Mouse (Mus musculus) yolk sac, embryonic 10.5 days (tissue): ENCODE measurements around the gene Lysmd1.

Experiments
- DNase-seq: peaks from one replicate; pipeline ENCODE4 v3.0.0-alpha.2; 2017; ENCODE audit warnings: low spot score

Gene Lysmd1

GRCm38 (mm10) chr3:95136336-95136735 is 2.4 kb downstream of the Lysmd1 start:
- no peak for DNase-seq

DNA sequence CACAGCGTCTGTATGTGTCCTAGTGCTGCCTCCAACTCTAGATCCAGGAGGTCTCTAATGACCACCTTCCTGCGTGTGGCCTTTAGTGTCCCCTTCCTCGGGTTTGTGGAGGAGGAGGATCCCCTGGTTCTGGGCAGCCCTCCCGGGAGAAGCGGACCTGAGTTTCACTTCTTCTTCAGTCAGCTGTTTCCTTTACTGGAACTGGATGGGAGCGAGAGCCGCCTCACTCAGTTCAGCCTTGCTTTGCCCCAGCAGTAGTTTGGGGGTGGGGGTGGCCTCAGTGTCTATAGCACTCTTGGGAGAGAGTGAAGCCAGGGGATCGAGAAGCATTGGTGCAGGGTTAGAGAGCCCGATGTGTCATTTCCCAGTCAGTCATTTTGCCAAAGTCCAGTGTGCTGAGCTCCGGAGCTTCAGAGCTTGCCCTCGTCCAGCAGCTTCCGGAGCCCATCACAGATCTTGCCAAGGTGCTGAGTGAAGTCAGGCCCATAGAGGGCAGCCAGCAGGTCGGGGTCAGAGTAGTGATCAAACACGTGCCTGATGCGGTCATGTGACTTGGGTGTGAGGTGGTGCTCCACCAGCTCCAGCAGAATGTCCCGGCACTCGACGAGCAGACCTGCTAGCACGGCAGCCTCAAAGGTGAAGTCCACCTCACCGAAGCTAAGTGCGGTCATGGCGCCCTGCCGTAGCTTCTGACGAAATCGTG is 5.8 kb downstream of the Lysmd1 start:
- DNase-seq, result peak; percentile 66

DNA sequence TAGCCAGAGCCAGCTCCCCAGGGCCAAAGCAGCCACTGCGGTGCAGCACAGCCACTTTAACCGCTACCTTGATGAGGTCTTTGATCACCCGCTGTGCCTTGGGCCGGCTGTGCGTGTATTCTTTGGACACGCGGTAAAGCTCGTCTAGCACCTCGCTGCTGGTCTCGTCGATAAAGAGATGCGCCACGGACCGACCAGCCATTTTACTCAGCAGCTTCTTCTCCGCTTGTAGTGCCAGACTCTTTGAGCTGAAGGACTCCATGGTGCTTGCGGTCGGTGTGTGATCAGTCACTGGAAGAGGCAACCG is 6.4 kb downstream of the Lysmd1 start:
- DNase-seq, result no peak

DNA sequence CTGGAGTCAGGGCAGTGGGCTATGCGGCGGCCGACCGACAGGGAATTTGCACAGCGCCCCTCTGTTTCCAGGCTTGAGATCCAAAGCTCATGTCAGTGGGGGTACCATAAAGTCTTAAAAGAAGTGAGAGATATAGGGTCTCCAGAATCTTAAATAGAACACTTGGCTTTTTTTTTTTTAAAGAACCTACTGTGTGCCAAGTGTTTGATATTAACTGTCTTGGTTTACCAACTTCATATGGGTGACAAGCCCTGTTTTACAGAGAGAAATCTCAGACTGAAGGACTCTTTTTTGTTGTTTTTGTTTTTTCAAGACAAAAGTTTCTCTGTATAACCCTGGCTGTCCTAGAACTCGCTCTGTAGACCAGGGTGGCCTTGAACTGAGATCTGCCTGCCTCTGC is 6.9 kb downstream of the Lysmd1 start:
- no peak for DNase-seq

- no peak for DNase-seq
Measured at GRCm38 (mm10) chr3:95141474-95141873, 7.6 kb downstream of the Lysmd1 start.

DNA sequence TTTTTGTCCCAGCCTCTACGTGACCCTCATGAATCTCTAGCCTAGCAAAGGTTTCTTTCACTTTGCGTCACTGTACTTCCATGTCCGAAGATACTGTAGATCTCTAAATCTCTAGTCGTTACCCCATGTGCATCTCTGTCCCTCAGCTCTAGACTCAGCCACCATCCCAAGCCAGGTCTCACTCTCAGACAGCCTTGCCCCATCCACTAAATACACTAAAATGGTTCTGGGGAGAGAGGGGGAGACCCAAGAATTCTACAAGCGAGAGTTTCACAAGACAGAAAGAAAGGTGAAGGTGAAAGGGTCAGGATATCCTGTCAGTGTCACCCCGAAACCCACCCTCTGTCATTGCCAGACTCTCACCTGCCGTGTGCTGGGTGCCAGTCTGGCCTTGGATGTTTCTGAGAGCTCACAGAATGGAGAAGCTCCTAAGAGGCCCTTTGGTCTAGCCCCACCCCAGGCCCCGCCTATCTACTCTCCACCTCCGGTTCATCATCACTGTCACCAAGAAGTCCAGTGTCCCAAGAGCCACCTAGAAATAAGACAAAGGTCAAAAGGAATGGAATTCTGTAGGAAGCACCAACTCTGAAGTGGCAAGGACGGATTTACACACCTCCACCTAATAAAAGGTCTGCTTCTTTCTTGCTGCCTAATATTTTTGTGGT is 8.2 kb downstream of the Lysmd1 start, which contains the start of gene Tnfaip8l2:
Gene Tnfaip8l2, minus strand, starts transcription at position 409 of the 665 bp plus-strand sequence.
- DNase-seq, result no peak

- DNase-seq, result peak; percentile 62
Measured at GRCm38 (mm10) chr3:95142617-95143011, 8.7 kb downstream of the Lysmd1 start.

DNA sequence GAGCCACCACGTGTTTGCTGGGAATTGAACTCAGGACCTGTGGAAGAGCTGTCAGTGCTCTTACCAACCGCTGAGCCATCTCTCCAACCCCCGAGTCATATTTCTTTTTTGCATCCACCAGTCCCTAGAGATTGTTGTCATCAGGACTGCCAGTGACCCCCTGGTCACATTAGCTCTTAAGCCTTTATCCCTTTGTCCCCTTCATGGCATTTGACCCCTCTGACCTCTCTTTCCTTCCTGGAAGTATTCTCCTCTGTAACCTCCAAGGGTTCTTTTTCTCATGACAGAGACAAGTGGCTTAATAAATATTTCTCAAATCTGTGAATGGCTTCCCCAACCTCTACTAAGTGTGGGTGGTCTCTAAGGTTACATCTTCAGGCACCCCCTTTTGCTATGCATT is 14.0 kb downstream of the Lysmd1 start:
- no peak for DNase-seq

DNA sequence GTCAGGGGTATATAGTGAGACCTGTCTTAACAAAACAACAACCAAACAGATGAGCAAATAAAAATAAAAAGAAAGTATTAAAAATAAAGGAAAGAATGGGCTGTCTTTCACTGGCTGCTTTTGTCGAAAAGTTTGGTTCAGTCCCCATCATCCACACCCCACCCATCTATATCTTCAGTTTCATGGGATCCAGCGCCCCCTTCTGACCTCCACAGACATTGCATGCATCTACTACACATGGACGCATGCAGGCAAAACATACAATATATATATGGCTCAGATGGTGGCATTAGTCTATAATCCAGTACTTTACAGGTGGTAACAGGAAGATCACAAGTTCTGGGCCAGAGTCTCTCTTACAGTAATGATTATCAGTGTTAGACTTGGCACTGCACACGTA is 20.0 kb downstream of the Lysmd1 start:
- DNase-seq, result no peak

- DNase-seq, result no peak
Measured at GRCm38 (mm10) chr3:95159511-95159986, 25.7 kb downstream of the Lysmd1 start.

DNA sequence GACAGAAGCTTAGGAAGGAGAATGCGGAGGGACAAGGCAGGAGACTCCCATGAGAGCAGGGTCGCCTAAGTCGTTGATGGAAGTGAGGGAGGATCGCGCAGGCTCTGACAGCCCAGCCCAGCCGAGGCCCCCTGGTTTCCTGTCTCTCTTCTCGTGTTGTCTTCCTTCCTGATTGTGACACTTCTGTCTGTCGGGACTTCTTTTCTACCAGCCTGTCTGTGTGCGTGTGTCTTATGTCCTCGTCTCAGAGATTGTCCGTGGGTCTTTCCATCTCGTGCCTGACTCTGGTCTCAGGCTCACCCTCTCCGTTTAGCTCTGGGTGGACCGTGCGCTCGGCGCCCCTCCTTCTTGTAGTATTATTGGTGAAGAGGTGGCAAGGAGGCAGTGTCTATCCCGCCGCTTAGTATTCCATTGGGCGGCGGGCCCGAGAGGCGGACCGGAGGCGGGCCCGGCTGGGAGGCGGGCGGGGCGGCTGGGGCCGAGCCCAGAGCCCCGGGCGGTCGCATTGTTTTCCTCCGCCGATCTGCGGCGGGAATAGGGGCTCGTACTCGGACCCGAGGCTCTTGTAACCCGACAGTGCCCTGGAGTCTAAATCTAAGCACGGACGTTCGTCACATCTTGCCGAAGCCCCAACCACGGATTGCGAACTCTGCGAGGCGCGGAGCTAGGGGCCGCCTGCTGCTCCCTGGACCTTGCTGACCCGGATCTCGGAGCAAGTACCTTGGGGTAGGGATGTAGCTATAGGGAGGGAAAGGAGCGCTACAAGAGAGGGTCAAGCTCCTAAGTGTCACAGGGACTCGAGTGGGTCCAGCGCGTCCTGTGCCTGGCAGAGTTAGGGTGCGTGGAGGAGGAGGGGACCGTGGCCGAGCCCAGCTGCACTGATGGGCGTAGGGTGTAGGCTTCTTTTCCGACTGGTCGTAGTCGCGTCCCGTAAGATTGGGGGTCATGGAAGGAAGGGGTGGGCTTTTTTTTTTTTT is 26.4 kb downstream of the Lysmd1 start, which contains the start of gene Sema6c:
Gene Sema6c, plus strand, starts transcription at position 471 of the 977 bp plus-strand sequence.
- peak; percentile 90 for DNase-seq

DNA sequence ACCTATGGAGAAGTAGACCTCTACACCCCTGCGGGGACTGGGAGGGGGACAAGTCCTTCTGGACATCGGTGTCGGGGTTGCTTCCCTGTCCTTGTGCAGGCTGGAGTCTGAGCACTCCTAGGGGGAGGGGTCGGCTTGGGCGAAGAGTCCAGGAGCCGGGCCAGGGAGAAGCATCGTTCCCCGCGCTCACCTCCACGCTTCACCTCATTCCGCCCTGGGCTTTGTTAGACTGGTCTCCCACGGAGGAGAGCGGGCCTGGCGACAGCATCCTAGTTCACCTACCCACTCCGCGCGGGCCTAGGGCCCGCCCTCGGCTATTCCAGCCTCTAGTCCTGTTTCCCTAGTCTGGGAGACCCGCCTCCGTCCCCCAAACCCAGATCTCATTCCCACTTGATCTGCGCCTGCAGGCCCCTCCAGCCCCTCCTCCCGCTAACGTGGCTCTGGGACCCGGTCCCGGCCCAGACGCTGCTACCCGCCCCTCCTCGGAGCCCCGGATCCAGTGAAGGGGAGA is 27.2 kb downstream of the Lysmd1 start:
- DNase-seq, result no peak

DNA sequence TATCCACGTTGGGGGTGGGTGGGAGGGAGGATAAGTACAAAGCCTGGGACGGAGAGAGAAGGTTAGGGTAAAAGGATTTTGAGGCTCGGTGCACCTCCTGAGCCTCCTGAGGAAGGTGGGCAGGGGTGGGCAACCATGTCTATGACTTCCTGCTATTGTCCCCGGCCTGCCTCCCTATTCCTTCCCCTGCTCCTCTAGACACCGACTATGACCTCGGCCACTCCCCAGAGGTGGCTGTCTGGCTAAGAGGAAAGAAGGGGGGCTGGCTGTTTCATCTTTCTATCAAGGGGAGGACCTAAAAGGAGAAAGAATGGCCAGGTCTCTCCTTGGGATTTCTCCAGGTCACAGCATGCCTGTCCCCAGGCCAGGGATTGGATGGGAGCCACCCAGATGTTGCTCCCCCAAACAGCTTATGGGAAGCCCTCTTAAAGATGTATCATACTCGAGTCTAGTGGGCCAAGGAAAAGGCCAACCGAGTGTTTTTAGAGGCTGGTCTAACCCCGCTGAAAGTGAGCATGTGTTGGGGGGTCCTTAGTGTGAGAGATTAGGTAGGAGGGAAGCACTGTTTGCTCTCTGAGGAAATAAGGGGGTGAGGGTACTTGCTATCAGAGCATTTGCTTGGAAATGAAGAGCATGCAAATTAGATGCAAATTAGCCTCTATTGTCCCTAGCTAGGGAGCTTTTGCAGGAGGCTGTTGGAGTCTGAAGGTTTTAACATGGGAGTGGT is 27.9 kb downstream of the Lysmd1 start:
- no peak for DNase-seq

- no peak for DNase-seq
Measured at GRCm38 (mm10) chr3:95162345-95162628, 28.4 kb downstream of the Lysmd1 start.

GRCm38 (mm10) chr3:95163419-95164255 is 29.7 kb downstream of the Lysmd1 start:
- DNase-seq, result no peak

- DNase-seq, result no peak
Measured at GRCm38 (mm10) chr3:95164256-95164550, 30.3 kb downstream of the Lysmd1 start.

GRCm38 (mm10) chr3:95164840-95165239 is 31.0 kb downstream of the Lysmd1 start:
- DNase-seq, result no peak

DNA sequence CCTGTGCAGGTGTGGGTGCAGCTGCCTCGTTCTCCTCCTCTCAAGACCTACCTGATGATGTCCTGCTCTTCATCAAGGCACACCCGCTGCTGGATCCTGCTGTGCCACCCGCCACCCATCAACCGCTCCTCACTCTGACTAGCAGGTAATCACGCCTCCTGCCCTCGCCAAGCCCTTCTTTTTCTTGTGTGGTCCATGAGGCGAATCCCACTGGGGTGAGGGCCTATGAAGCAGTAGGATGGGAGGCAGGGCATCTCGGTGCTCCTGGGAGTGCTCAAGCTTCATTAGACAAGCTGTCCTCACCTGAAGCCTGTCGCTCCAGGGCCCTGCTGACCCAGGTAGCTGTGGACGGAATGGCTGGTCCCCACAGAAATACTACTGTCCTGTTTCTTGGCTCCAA is 36.1 kb downstream of the Lysmd1 start:
- DNase-seq, result no peak

DNA sequence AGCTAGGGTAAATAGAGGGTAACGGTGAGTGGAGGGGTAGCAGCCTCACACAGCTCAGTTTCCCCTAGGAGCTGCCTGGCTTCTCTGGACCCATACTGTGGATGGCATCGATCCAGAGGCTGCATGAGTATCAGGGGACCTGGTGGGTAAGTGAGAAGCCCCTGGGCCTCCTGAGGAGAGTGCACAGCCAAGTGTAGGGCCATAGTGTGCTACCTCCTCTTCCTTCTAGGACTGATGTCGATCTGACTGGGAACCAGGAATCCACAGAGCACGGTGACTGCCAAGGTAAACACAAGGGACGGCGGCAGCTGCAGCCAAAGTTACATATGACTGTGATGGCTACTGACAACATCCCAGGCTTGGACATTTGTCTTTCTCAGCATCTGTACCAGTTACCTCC is 37.2 kb downstream of the Lysmd1 start:
- DNase-seq, result no peak

DNA sequence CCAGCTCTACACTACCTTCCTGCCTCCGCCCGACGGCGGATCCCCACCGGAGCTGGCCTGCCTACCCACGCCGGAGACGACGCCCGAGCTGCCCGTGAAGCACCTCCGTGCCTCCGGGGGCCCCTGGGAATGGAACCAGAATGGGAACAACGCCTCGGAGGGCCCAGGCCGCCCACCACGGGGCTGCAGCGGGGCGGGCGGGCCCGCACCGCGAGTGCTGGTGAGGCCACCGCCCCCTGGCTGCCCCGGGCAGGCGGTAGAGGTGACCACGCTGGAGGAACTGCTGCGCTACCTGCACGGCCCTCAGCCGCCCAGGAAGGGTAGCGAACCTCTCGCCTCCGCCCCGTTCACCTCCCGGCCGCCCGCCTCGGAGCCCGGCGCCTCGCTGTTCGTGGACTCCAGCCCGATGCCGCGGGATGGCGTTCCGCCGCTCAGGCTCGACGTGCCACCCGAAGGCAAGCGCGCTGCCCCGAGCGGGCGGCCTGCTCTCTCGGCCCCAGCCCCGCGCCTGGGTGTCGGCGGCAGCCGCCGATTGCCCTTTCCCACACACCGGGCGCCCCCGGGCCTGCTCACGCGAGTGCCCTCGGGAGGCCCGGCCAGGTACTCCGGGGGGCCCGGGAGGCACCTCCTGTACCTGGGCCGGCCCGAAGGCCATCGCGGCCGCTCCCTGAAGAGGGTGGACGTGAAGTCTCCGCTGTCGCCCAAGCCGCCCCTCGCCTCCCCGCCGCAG is 38.8 kb downstream of the Lysmd1 start:
- no peak for DNase-seq
